Mouse (Mus musculus): ENCODE measurements around the gene Gas6.
A peak's percentile ranks its signal among the peaks of the same experiment; 100 is the strongest.

The Gas6 gene

DNA sequence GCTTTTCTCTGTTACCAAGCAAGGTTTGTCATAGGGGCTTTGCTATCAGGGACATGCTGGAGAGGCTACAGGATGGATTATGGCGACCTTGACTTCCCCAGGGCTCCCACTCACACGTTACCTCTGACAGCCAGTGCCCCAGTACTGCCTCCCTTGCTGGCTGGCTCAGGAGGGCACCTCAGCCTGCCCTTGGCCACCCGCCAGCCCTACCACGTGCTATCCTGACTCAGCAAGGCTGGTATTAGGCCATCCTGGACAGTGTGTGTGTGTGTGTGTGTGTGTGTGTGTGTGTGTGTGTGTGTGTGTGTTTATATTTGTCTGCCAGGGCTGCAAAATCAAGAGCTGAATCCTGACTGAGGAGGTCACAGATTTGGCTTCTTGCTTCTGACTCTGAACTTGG, 12.6 kb upstream of the Gas6 start:
- DNase-seq (ENCODE audit: low read depth, low spot score), result no peak

DNA sequence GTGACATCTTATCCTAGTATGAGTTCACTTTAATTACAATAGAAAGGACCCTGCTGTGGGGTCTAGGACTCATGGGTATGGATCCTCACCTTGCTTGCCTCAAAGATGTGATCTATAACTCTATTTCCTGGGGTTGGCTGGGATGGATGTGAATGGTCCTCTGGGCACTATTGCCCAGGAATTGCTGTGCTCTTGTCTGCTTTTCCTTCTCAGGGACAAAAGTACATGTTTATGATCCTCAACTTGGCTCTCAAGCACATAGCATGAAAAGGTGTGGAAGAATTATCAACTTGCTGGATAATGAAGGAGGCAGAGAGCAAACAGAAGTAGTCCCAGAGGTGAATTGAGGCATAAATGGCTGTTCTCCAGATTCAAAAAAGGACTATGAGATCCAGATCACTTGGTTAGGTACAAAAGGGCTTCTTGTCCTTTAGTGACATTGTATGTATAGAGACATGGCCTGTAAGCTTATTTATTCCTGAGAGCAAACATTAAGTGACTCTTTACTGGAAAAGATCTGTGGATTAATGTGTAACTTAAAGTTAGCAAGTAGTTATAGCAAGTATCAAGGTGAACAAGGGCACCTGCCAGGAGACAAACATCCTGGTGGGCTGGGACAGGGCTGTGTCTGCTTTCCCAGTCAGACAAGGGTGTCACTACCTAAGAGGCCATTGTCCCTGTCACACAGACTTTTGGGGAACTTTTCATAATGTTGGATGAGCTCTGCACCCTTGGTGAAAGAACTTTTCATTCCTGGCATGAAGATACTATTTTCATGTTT, 10.8 kb upstream of the Gas6 start:
- DNase-seq (ENCODE audit: low read depth, low spot score), result no peak

GRCm38 (mm10) chr8:13503936-13504606, 9.8 kb upstream of the Gas6 start:
- DNase-seq (ENCODE audit: low read depth, low spot score), result no peak

DNA sequence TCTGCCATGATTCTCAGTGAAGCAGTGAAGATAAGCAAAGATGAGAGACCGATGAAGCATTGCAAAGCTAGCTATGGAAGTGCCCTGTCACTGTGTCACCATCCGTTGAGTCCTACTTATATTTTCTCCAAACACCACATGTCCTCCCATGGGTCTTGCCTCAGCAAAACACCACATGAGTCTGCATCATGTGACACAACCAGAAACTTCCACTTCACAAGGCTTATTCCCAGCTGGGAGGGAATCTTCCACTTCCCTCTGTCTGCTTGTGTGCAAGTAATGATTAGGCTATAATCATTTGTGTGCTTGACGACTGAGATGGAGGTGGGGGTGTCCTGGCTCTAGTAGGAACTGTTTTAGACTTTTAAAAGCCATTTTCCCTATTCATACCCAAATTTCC, 6.9 kb upstream of the Gas6 start:
- no peak for DNase-seq (ENCODE audit: low read depth, low spot score)

GRCm38 (mm10) chr8:13493011-13493410, 1.3 kb downstream of the Gas6 start:
- no peak for DNase-seq (ENCODE audit: low read depth, low spot score)

- no peak for DNase-seq (ENCODE audit: low read depth, low spot score)
Observed at GRCm38 (mm10) chr8:13492198-13492995, 1.9 kb downstream of the Gas6 start.

DNA sequence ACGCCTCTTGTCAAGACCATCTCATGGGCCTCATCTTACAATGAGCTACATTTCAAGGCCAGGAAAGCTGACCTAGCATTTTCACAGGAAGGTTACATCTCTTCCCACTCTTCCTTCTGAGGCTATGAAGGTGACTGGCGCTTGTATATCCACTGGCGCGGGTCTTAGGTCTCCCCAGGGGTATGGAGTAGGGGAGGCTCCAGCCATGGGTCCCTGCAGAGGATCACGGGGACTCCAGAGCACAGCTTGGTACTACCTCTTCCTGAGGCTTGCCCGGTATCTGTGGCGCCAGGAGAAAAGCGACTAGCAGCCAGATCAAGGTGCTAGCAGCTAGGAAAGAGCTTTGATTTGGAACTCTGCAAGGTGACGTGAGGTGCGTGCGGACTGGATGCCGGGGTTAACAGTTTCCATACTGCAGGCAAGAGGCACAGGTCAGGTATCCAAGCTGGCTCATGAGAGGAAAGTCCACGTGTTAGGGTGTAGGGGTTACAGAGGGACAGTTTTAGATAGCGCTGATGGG, 2.7 kb downstream of the Gas6 start:
- DNase-seq (ENCODE audit: low read depth, low spot score), result no peak

GRCm38 (mm10) chr8:13489986-13490910, 4.0 kb downstream of the Gas6 start:
- DNase-seq (ENCODE audit: low read depth, low spot score), result no peak

DNA sequence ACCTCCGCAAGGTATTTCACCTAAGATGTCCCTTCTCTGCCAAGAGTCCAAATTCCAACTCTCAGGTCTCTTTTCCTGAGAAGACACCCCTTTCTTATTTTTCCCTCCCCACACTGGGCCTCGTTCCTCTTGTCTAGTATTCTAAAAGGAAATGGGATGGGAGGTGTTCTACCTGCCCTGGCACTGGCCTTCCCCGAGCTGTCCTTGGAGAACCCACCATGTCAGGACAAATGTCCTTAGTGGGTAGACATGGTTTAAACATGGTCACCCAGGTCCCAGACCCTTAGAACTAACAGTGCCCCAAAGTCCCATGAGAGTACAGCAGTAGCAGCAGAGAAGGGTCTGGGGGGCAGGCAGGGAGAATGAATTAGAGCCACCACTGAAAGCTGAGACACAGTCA, 4.9 kb downstream of the Gas6 start:
- DNase-seq (ENCODE audit: low read depth, low spot score), result no peak

GRCm38 (mm10) chr8:13483191-13483590, 11.1 kb downstream of the Gas6 start:
- no peak for DNase-seq (ENCODE audit: low read depth, low spot score)

DNA sequence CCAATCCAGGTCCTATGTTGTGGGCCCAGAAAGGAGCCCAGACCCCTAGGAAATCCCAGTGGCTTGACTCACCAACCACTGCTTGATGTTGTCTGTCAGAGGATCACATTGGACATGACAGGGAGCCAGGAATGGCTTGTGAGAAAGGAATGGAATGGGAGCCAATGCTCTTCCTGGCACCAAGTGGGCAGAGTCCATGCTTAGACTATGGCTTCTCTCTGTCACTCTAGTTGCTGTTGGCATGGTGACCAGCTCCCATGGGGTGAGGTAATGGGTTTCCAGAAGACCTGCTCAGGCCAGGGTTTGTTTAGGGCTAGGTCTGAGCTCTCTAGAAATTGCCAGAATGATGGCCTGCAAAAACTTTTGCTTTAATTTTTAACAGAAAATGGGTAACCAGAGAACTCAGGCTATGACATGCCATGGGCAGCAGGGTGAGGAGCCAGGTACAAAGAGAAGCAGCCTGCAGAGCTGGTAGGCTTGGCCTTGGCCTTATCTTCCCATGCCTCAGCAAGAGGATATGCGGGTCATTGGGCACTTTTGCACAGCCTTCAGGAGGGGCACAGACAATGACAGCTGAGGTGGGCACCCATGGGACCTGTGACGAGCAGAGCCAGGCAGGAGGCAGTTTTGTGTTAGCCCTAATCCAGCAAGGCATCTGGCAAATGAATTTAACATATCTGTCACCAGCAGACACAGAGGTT, 12.0 kb downstream of the Gas6 start:
- no peak for DNase-seq (ENCODE audit: low read depth, low spot score)

GRCm38 (mm10) chr8:13481596-13481995, 12.7 kb downstream of the Gas6 start:
- DNase-seq (ENCODE audit: low read depth, low spot score), result no peak

DNA sequence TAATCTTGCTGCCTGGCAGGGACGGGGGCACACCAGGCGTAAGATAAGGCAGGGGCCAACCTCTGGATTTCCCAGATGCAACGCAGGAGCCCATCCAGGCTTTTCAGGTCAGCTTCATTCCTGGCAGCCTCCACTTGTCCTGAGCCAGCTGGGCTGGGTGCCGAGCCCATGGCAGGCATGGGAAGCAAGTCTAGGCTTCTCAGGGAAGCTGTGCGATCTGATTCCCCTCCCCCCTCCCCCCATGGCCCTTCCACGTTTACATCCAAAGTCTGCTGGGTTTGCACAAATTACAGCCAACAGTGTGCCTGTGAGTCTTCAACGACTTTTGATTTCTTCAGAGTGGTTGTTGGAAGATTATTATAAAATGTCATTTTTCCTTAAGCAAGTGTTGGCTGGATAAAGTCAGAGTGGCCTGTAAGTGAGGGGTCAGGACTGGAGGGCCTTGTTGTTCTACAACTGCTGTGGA, 13.2 kb downstream of the Gas6 start:
- no peak for DNase-seq (ENCODE audit: low read depth, low spot score)

- DNase-seq (ENCODE audit: low read depth, low spot score), result no peak
Observed at GRCm38 (mm10) chr8:13475892-13476291, 18.4 kb downstream of the Gas6 start.

DNA sequence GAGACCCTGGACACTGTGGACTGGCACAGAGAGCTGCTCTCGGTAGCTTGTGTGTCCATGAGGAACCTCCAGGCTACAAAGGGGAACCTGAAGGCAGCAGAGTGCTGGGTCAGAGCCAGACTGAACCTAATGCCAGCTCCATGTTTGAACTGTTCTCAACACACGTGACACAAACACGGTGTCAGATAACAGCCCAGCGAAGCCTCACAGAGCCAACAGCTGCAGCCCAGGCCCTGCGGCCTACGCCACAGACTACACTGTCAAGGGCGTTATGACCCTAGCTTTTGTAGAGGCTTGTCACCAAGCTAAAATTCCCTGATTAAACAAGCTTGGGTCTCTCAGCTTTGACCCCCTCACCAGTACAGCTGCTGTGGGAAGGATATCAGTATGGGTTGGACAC, 22.0 kb downstream of the Gas6 start:
- DNase-seq (ENCODE audit: low read depth, low spot score), result no peak

DNA sequence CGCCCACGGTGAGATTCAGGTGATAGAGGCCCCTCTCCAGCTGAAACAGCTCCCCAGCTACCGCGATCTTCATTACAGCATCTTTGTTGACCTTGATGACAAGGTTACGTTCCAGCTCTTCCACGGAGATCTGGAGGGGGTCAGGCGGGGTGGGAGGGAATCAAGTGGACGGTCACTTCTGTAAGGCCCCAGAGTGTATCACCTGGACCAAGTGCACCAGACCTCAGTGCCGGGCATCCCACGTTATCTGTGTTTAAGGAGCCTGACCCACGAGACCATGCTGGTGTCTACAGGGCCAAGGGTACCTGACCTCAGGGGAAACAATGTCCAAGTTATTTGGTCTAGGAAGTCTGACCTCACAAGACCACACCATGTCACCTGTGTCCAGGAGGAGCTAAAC, 22.8 kb downstream of the Gas6 start:
- no peak for DNase-seq (ENCODE audit: low read depth, low spot score)

- no peak for DNase-seq (ENCODE audit: low read depth, low spot score)
Observed at GRCm38 (mm10) chr8:13468737-13469136, 25.6 kb downstream of the Gas6 start.

DNA sequence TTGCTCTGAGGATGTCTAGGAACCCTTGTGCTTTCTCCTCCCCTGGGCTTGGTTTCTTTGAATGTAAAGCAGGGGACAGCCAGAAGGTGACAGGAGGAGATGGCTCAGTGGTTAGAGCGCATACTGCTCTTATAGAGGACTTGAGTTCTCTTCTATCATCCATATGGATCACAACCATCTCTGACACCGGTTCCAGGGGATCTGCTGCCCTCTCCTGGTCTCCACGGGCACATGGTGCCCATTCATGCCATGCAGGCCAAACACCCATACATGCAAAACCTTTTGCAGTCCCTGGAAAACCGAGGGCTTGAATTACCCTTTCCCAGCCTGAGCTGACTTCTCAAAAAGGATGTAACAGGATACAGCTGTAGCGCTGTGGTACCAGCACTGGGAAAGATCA, 27.3 kb downstream of the Gas6 start:
- DNase-seq (ENCODE audit: low read depth, low spot score), result peak; percentile 10

GRCm38 (mm10) chr8:13465324-13465723, 29.0 kb downstream of the Gas6 start:
- no peak for DNase-seq (ENCODE audit: low read depth, low spot score)

DNA sequence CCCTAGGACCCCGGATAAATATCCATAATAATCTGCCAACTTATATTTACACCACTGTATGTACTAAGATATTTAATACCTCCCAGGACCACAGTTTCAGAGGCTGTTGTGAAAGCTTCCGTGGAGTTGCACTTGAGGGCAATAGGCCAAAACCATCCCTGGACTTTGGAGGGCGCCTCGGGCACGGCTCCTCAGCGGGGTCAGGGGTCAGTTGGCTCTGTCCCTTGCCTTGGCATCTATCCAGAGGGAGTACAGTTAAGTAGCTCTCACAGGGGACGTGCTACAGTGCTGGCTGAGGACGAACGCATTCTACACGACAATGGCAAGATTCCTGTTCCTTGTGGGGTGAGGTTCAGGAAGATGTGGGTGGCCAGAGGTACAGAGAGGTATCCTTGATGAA, 31.9 kb downstream of the Gas6 start:
- DNase-seq (ENCODE audit: low read depth, low spot score), result no peak
